Mouse (Mus musculus) heart, adult 2 months (tissue): ENCODE data around the gene Sf3b1. TPM values are rescaled to one million over a fixed set of nuclear protein-coding genes. Genes with fewer than 3 reads are reported as not detected.
"Not testable (repeated sequence)": the region's sequence is repeated elsewhere in the genome, so short reads cannot be mapped to it uniquely, and the experiment has no call there.

Experiments used
- DNase-seq, 2 experiments: peaks; one replicate each; pipeline ENCODE4 v3.0.0; 2021
- H3K27ac ChIP-seq: fragments of 200-600 bp; 2 replicates; pipeline ENCODE4 v1.8.1; 2022
- H3K27me3 ChIP-seq: fragments of 200-500 bp; 2 replicates; pipeline ENCODE4 v1.6.1; 2012; ENCODE audit warnings: mild to moderate bottlenecking, low read length, inconsistent platforms, mixed read lengths; ENCODE audit not compliant: control insufficient read depth, insufficient read depth
- H3K36me3 ChIP-seq: fragments of 200-500 bp; 2 replicates; pipeline ENCODE4 v1.6.1; 2012; ENCODE audit warnings: low read length, inconsistent platforms; ENCODE audit not compliant: control insufficient read depth, insufficient read depth
- H3K4me1 ChIP-seq: fragments of 200-500 bp; 2 replicates; pipeline ENCODE4 v1.6.1; 2011; ENCODE audit warnings: low read length; ENCODE audit not compliant: control insufficient read depth, insufficient read depth
- H3K4me3 ChIP-seq: fragments of 200-600 bp; 2 replicates; pipeline ENCODE4 v1.8.1; 2022
- H3K79me2 ChIP-seq: fragments of 200-500 bp; replicated peaks from 2 replicates; pipeline ENCODE4 v1.6.1; 2012; ENCODE audit warnings: mild to moderate bottlenecking, inconsistent platforms, low read length, moderate library complexity, mixed read lengths; ENCODE audit not compliant: control insufficient read depth, insufficient read depth
- H3K9ac ChIP-seq: fragments of 200-500 bp; 2 replicates; pipeline ENCODE4 v1.6.1; 2012; ENCODE audit warnings: low read depth, mild to moderate bottlenecking, control low read depth, inconsistent platforms, low read length, mixed read lengths
- CTCF ChIP-seq: fragments of 200-600 bp; IDR thresholded peaks from 2 replicates; pipeline ENCODE4 v1.8.1; 2022; ENCODE audit warnings: antibody characterized with exemption, mild to moderate bottlenecking, moderate library complexity
- EP300 ChIP-seq: fragments of 200-500 bp; IDR thresholded peaks from 2 replicates; pipeline ENCODE4 v1.6.1; 2011; ENCODE audit warnings: low read depth, low read length, control low read depth; ENCODE audit not compliant: insufficient read depth
- POLR2A ChIP-seq: fragments of 200-500 bp; IDR thresholded peaks from 2 replicates; pipeline ENCODE4 v1.6.1; 2011; ENCODE audit warnings: mild to moderate bottlenecking, low read depth, low read length, control low read depth; ENCODE audit not compliant: insufficient read depth
- WGBS: fragments of 180-500 bp; shearing (Covaris S2); methylation state at CpG from one replicate; pipeline ENCODE4 v1.1.7; 2018; 5-methylcytosine and 5-hydroxymethylcytosine counted together
- intact Hi-C: fragments of 180-260 bp; cut with DNase I; formaldehyde crosslinking; loops from one replicate; pipeline ENCODE4 v1.15.1; 2025
- polyA plus RNA-seq: library from polyadenylated mRNA; depleted of rRNA; stranded (reverse); fragments of >200 nt; gene quantifications from 2 replicates; pipeline ENCODE4 v1.2.3, GENCODE M21; 2012
- total RNA-seq, 2 experiments: library from RNA; stranded (reverse); gene quantifications; 2 replicates each; pipeline ENCODE4 v1.2.3; 2021

Sf3b1 gene
- total and polyA plus RNA-seq, 3 experiments: 27.9 to 74.9 (median 64.4) TPM

- TF ChIP-seq EP300 (no peak), CTCF (peak; percentile 23; the same call in 1 of the 2 replicates), POLR2A (0 out of 2 replicates have a peak, but pooled peaks have one; percentile 15)
- Histone ChIP-seq H3K79me2 (peaks cover 7% of the 10 kb centered on the region; the same call in 1 of the 2 replicates), H3K4me1 (peaks cover 9% of the 10 kb centered on the region), H3K9ac (peak overlapping the region; percentile 97), H3K36me3 (peaks cover 22% of the 10 kb centered on the region), H3K27me3 (no peaks in the 10 kb centered on the region), H3K27ac (peak overlapping the region; percentile 95), H3K4me3 (peak overlapping the region; percentile 92)
- WGBS: 3% methylated on average over 10 of the region's 10 CpGs
- peak in 1 of 2 experiments; percentile 12 for DNase-seq
- intact Hi-C loops: loop anchor here (2.0 to 5.0 kb wide), 3 partner anchors 61 to 201 kb away; partner anchors contain the start of genes Mob4 and Rftn2
Measured at GRCm38 (mm10) chr1:55025656-55026430, 1.4 kb downstream of the Sf3b1 start.

- H3K79me2 ChIP-seq: peaks cover 11% of the 10 kb centered on the region
- peaks cover 6% of the 10 kb centered on the region for H3K4me1 ChIP-seq
- H3K36me3 ChIP-seq: peaks cover 43% of the 10 kb centered on the region
- H3K9ac ChIP-seq: no peak overlapping the region
- no peaks in the 10 kb centered on the region for H3K27me3 ChIP-seq
- no peak for DNase-seq
- no peak overlapping the region for H3K4me3 ChIP-seq
- TF ChIP-seq EP300 (no peak), POLR2A (no peak), CTCF (no peak)
- no peak overlapping the region for H3K27ac ChIP-seq
- intact Hi-C loops: no loop called here
Measured at GRCm38 (mm10) chr1:55021907-55022306, 5.4 kb downstream of the Sf3b1 start.

- intact Hi-C loops: no loop called here
- peaks cover 17% of the 10 kb centered on the region for H3K36me3 ChIP-seq
- TF ChIP-seq CTCF: peak; percentile 26
- TF ChIP-seq EP300: no peak
- TF ChIP-seq POLR2A: no peak
Measured at GRCm38 (mm10) chr1:55012513-55012912, 14.8 kb downstream of the Sf3b1 start.

GRCm38 (mm10) chr1:55008313-55008712 lies 19.0 kb downstream of the Sf3b1 start:
- intact Hi-C loops, H3K9ac ChIP-seq, H3K27ac ChIP-seq, H3K4me3 ChIP-seq, H3K27me3 ChIP-seq, DNase-seq, H3K4me1 ChIP-seq, H3K79me2 ChIP-seq: not testable (repeated sequence)
- WGBS: 87% methylated on average over 2 of the region's 2 CpGs
- H3K36me3 ChIP-seq: peaks cover 23% of the 10 kb centered on the region
- peak; percentile 46 for TF ChIP-seq CTCF

More at GRCm38 (mm10) chr1:55012513-55012912, 14.8 kb downstream of the Sf3b1 start:
- WGBS: 26% methylated on average over 3 of the region's 3 CpGs
- Histone ChIP-seq H3K4me1 (no peaks in the 10 kb centered on the region), H3K9ac (no peak overlapping the region), H3K79me2 (no peaks in the 10 kb centered on the region), H3K4me3 (no peak overlapping the region), H3K27me3 (no peaks in the 10 kb centered on the region), H3K27ac (no peak overlapping the region)
- no peak for DNase-seq

- TF ChIP-seq POLR2A (no peak), EP300 (no peak), CTCF (no peak)
- Histone ChIP-seq H3K9ac (no peak overlapping the region), H3K27me3 (no peaks in the 10 kb centered on the region), H3K27ac (no peak overlapping the region), H3K4me3 (no peak overlapping the region), H3K36me3 (peaks cover 26% of the 10 kb centered on the region), H3K79me2 (no peaks in the 10 kb centered on the region), H3K4me1 (no peaks in the 10 kb centered on the region)
- intact Hi-C loops: no loop called here
- DNase-seq: no peak
- 36% methylated on average over 5 of the region's 5 CpGs for WGBS
Measured at GRCm38 (mm10) chr1:54993581-54993980, 33.7 kb downstream of the Sf3b1 start.

GRCm38 (mm10) chr1:54986248-54986647 lies 41.0 kb downstream of the Sf3b1 start:
- Histone ChIP-seq H3K36me3 (peaks cover 13% of the 10 kb centered on the region), H3K4me3 (no peak overlapping the region), H3K27me3 (no peaks in the 10 kb centered on the region), H3K79me2 (no peaks in the 10 kb centered on the region), H3K27ac (no peak overlapping the region), H3K4me1 (no peaks in the 10 kb centered on the region; the same call in 1 of the 2 replicates), H3K9ac (no peak overlapping the region)
- no peak for TF ChIP-seq POLR2A
- TF ChIP-seq EP300: no peak
- no peak for TF ChIP-seq CTCF
- 95% methylated on average over 5 of the region's 5 CpGs for WGBS
- intact Hi-C loops: no loop called here
- DNase-seq: no peak
